ENCODE assay signal across 19 mouse cellular contexts in the genomic region with DNA sequence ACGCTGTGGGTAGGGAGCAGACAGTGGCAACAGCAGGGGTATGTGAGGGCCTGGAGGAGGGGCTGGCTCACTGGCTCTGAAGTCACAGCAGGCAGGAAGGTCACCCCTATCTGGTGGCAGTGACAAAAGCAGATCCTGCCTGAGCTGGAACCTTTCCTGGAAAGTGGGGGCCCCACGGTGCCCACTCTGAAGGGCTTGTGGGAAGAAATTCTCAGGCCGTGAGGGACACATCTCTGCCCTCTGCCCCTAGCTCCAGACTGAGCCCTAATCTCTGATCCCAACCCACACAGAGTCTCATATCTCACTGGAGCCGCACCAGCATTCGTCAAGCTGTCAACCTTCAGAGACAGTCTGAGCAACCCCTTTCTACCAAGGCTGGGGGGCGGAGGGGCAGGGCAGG. TPM values are rescaled to one million over a fixed set of nuclear protein-coding genes. Genes with fewer than 3 reads are reported as not detected.
DNase-seq lines count a peak whose midpoint lies in the region; ATAC-seq lines count a peak whose summit lies in the region.
"Had no signal": no experiment of that assay in that cellular context is flagged by ENCODE, and none has a peak within 500 bp of the region (broad histone marks: within the 10 kb centered on the region; RNA-seq: fewer than 3 reads in every experiment).

No protein-coding gene starts in this region.

- 0 out of 2 replicates have a peak, but pooled peaks cover 2% of the 10 kb centered on the region for H3K27me3 ChIP-seq in heart, embryonic 15.5 days
- no peaks in the 10 kb centered on the region for H3K27me3 ChIP-seq in limb, embryonic 11.5 days (ENCODE audit: control insufficient read depth, insufficient read depth, low read length)
- H3K27me3 ChIP-seq: neural tube, embryonic 12.5 days had no signal

- peak overlapping the region; percentile 19; the same call in 1 of the 2 replicates for H3K4me2 ChIP-seq in heart, embryonic 15.5 days
- H3K4me2 ChIP-seq in limb, embryonic 11.5 days (ENCODE audit: low read depth, severe bottlenecking) = no peak overlapping the region
- H3K4me2 ChIP-seq: embryonic facial prominence, embryonic 15.5 days; neural tube, embryonic 12.5 days had no signal

- intact Hi-C loops in heart, postnatal 25 days (cut with DNase I) = no loop called here

- 0 out of 2 replicates have a peak overlapping the region, but pooled peaks have one; percentile 14 for H3K9ac ChIP-seq in heart, embryonic 15.5 days
- H3K9ac ChIP-seq in limb, embryonic 11.5 days (ENCODE audit: low read length) = peak overlapping the region; percentile 28; the same call in 1 of the 2 replicates
- H3K9ac ChIP-seq: embryonic facial prominence, embryonic 15.5 days; neural tube, embryonic 12.5 days had no signal

- H3K36me3 ChIP-seq in heart, embryonic 15.5 days = no peaks in the 10 kb centered on the region
- H3K36me3 ChIP-seq in limb, embryonic 11.5 days (ENCODE audit: control insufficient read depth, insufficient read depth, low read length) = no peaks in the 10 kb centered on the region
- H3K36me3 ChIP-seq: embryonic facial prominence, embryonic 15.5 days; neural tube, embryonic 12.5 days had no signal

- H3K4me1 ChIP-seq in heart, embryonic 15.5 days (replicated peaks) = peaks cover 21% of the 10 kb centered on the region
- H3K4me1 ChIP-seq in limb, embryonic 11.5 days (ENCODE audit: control insufficient read depth, insufficient read depth, low read length) = peaks cover 8% of the 10 kb centered on the region
- H3K4me1 ChIP-seq: neural tube, embryonic 12.5 days had no signal

- H3K4me3 ChIP-seq in heart, embryonic 15.5 days = no peak overlapping the region
- H3K4me3 ChIP-seq in limb, embryonic 11.5 days (ENCODE audit: low read depth, low read length) = no peak overlapping the region
- H3K4me3 ChIP-seq: embryonic facial prominence, embryonic 15.5 days; gastrocnemius, adult 2 months; neural tube, embryonic 12.5 days had no signal

- DNase-seq in adrenal gland, adult 2 months = peak; percentile 29
- DNase-seq in adrenal gland, adult 18-20 months (ENCODE audit: low spot score in 2 of 2) = no peak
- no peak for DNase-seq in heart, postnatal 25 days (ENCODE audit: low spot score)
- DNase-seq in limb, embryonic 11.5 days (ENCODE audit: low spot score) = no peak
- no peak for DNase-seq in cerebellum, adult 18-20 months
- DNase-seq in lung, postnatal 10 days = no peak
- DNase-seq: cerebellum, adult 11 months; gastrocnemius, adult 2 months; kidney, adult 18-20 months; kidney, postnatal 36 days; lung, adult 2 months; right cerebral cortex, postnatal 25 days; thymus, adult 2 months had no signal

- H3K27ac ChIP-seq in heart, embryonic 15.5 days = peak overlapping the region; percentile 59
- no peak overlapping the region for H3K27ac ChIP-seq in limb, embryonic 11.5 days (replicated peaks; ENCODE audit: low read depth, low read length)
- H3K27ac ChIP-seq: embryonic facial prominence, embryonic 15.5 days; gastrocnemius, adult 2 months; hindbrain, postnatal 0 days; neural tube, embryonic 12.5 days had no signal

- H3K9me3 ChIP-seq in heart, embryonic 15.5 days (replicated peaks) = no peaks in the 10 kb centered on the region
- H3K9me3 ChIP-seq in limb, embryonic 11.5 days (ENCODE audit: control insufficient read depth, low read length) = no peaks in the 10 kb centered on the region
- H3K9me3 ChIP-seq: embryonic facial prominence, embryonic 15.5 days; neural tube, embryonic 12.5 days had no signal

- WGBS in heart, embryonic 15.5 days = 16% methylated on average over 6 of the region's 6 CpGs
- WGBS in limb, embryonic 11.5 days = 45% methylated on average over 6 of the region's 6 CpGs

- peak; percentile 66 for ATAC-seq in heart, embryonic 15.5 days (replicated peaks; ENCODE audit: insufficient number of reproducible peaks, insufficient read depth, low FRiP score, low read depth)
- ATAC-seq in limb, embryonic 11.5 days (ENCODE audit: insufficient number of reproducible peaks, low FRiP score, low TSS enrichment, low read depth) = no peak
- ATAC-seq in megakaryocyte progenitor cell, adult 5-6 weeks (replicated peaks; ENCODE audit: poor library complexity) = peak; percentile 71
- ATAC-seq: forebrain, embryonic 14.5 days; hindbrain, postnatal 0 days had no signal

RNA-seq across cellular contexts. Expression of a gene that starts 15.8 kb away (rescaled TPM):
- total RNA-seq in adrenal gland, adult 2 months (2021) = 10 to 100 TPM; 32.9 to 40.0 TPM
- 37.8 and 42.3 TPM in 2 replicates for polyA plus RNA-seq in adrenal gland, adult 2 months (2012; rRNA removed)
- total RNA-seq in adrenal gland, adult 18-20 months (2021) = 10 to 100 TPM; 30.4 to 44.8 TPM
- 105 and 107 TPM in 2 replicates for polyA plus RNA-seq in heart, embryonic 15.5 days (2015; fragmentation: Nextera tagmentation; extraction: Ambion mirVana)
- total RNA-seq in heart, postnatal 25 days (2021) = 10 to 100 TPM; 90.4 to 92.4 TPM
- polyA plus RNA-seq in limb, embryonic 11.5 days (2014; fragmentation: Nextera tagmentation; extraction: Ambion mirVana) = 98.7 and 110 TPM in 2 replicates
- total RNA-seq in megakaryocyte progenitor cell, adult 5-6 weeks (2015) = 62.2 and 62.7 TPM in 2 replicates
- total RNA-seq in megakaryocyte progenitor cell, adult 5-6 weeks (2017) = 34.4 and 44.1 TPM in 2 replicates

RNA-seq across cellular contexts. Expression of a gene that starts 54.3 kb away (rescaled TPM):
- total RNA-seq in adrenal gland, adult 2 months (2021) = 10 to 100 TPM; 31.4 to 32.6 TPM
- 3.9 and 5.5 TPM in 2 replicates for polyA plus RNA-seq in adrenal gland, adult 2 months (2012; rRNA removed)
- 10 to 100 TPM; 35.3 to 37.5 TPM for total RNA-seq in adrenal gland, adult 18-20 months (2021)
- polyA plus RNA-seq in heart, embryonic 15.5 days (2015; fragmentation: Nextera tagmentation; extraction: Ambion mirVana) = 11.6 and 12.8 TPM in 2 replicates
- 10 to 100 TPM; 34.2 to 36.2 TPM for total RNA-seq in heart, postnatal 25 days (2021)
- polyA plus RNA-seq in limb, embryonic 11.5 days (2014; fragmentation: Nextera tagmentation; extraction: Ambion mirVana) = 29.5 and 36.8 TPM in 2 replicates
- total RNA-seq in megakaryocyte progenitor cell, adult 5-6 weeks (2015) = 12.5 and 13.2 TPM in 2 replicates
- 7.9 and 14.2 TPM in 2 replicates for total RNA-seq in megakaryocyte progenitor cell, adult 5-6 weeks (2017)
